Mouse (Mus musculus) regulatory T cell (primary cell): Measurements from ENCODE around the gene Ifi209.
"Not testable (repeated sequence)": the region's sequence is repeated elsewhere in the genome, so short reads cannot be mapped to it uniquely, and the experiment has no call there.

Experiments used
- in situ Hi-C: fragments of 300-600 bp; cut with MboI, MseI; formaldehyde crosslinking; loops from one replicate; pipeline ENCODE4 v1.15.1; 2025; ENCODE audit warnings: high pct_unique_total_duplicates

Ifi209 gene

DNA sequence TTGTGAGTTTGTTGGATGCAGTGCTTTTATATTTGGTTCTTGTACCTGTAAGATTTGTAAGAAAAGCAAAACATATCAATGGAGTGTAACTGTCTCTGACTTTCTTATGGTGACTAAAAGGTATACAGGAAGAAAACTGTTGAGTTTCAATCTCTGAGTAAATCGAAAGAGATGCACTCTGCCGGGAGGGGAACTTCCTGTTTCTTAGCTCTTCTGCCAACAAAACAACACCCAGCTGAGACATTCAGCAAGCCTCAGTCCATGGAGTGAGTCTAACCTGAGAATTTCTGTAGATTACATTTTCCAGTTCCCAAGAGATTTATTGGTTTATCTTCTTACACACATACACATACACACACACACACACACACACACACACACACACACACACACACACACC is at the start of gene Ifi209:
Gene Ifi209 (plus strand): TSS at position 296 of the 400 bp plus-strand sequence.
- in situ Hi-C loops, result not testable (repeated sequence)

DNA sequence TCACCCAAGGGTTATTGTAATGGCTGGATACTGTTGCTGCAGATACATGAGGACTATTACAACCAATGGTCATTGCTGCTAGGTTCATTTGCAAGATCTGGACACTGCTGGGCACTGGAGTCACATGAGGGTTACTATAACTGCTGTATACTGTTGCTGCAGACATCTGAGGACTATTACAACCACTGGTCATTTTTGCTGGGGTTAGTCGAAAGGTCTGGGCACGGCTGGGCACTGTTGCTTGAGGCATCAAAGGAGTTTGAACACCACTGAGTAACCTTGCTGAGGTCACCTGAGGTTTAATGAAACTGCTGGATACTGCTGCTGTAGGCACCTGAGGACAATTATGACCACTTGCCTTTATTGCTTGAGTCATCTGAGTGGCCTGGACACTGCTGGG is 41.0 kb upstream of the Ifi209 start:
- in situ Hi-C loops, result not testable (repeated sequence)

DNA sequence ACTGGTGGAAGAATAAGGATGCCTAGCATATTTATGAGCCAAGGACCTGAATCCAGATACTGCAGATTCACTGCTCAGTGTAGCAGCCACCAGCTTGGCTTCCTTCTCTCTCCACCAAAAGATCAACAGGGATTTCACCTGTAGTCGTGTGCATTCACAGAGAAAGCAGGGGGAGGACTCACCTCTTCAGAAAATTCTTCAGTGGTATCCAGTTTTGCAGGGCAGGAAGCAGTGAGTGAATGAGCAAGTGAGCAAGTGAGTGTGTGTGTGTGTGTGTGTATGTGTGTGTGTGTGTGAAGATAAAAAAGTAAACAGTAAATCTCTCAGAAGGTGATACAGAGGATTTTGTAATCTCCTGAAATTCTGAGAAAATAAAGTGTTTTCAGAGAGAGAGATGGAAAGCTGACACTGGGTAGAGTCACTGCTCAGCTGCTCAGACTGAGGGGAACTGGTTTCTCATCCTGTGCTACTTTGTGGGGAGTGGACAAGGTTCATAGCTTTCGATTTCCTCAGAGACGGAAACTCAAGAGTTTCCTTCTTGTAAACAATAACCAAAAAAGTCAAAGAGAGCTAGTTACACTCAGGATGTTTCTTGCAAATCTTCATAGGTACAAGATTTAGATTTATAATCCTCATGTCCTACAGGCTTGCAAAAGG is 31.8 kb upstream of the Ifi209 start, which contains the start of gene Ifi213:
Gene Ifi213 (minus strand): TSS at position 437 of the 657 bp plus-strand sequence.
- in situ Hi-C loops, result not testable (repeated sequence)

DNA sequence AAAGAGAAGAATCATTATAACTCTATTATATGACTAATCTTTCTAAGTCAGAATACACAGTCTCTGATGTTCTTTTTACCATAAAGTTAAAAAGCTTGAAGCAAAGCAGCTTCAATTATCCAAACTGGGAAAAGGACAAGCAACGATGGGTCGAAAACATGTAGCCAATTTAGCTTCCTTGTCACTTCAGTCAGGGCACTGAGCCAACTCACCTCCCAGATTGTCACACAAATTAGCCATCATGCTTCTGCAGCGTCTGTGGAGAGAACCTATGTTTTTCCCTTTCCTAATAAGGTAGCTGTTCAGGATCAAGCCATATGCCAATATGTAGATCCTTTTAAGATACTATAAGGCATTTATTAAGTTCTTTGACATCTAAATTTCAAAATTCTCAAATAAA is 20.4 kb upstream of the Ifi209 start:
- in situ Hi-C loops, result not testable (repeated sequence)

DNA sequence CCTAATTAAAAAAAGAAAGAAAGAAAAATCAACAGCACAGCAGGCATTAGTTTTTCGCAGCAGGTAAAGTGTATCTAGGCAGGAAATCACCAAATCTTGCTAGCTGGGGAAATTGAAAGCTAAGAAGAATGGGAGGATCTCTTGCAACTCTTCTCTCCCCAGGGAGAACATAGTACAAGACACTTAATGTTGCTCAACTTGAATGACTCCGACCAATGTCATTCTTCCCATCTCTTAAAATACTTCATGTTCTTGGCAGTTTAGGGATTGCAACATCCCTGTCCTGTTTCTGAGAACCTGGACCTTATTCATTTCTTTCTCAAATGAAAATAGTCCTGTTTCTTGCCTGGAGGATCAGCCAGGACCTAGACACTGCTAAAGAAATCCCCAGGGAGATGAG is 8.5 kb upstream of the Ifi209 start:
- in situ Hi-C loops, result loop anchor here (10.0 kb wide), 1 partner anchor 107 kb away; no protein-coding TSS in a partner anchor

DNA sequence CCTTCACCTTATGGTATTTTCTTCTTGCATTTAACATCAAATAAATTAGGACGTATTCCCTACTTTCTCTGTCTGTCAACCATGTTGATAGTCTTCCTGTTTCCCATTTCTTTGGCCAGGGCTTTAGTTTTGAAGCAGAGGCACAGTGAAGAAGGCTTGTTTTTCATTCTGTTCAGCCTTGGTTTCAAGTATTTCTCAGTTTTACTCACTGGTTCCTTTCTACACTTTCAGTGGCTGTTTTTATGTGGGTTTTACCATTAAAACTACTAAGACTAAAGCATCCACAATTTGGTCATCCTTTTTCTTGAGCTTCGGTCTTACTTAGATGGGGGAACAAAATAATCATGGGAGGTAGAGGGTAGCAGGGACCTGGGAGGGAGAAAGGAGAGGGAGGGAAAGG is 6.7 kb upstream of the Ifi209 start:
- in situ Hi-C loops, result loop anchor here (10.0 kb wide), 1 partner anchor 109 kb away; no protein-coding TSS in a partner anchor

DNA sequence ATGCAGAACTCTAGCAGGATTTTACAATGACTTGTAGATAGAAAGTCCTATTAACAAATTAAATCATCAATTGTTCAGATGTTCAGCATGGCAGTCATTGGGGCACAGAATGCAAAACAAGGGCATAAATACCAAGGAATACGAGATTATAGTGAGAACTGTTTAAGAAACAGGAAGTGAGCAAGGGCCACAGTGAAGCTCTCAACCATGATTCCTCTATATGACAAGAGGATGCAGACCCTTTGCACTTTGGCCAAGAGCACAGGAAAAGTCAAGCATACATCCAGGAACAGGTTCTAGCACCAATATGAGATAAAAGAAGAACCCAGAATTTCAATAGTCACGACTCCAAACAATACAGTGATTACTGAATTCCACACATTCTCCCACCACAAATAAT is 4.0 kb upstream of the Ifi209 start:
- in situ Hi-C loops, result loop anchor here (10.0 kb wide), 1 partner anchor 112 kb away; no protein-coding TSS in a partner anchor

DNA sequence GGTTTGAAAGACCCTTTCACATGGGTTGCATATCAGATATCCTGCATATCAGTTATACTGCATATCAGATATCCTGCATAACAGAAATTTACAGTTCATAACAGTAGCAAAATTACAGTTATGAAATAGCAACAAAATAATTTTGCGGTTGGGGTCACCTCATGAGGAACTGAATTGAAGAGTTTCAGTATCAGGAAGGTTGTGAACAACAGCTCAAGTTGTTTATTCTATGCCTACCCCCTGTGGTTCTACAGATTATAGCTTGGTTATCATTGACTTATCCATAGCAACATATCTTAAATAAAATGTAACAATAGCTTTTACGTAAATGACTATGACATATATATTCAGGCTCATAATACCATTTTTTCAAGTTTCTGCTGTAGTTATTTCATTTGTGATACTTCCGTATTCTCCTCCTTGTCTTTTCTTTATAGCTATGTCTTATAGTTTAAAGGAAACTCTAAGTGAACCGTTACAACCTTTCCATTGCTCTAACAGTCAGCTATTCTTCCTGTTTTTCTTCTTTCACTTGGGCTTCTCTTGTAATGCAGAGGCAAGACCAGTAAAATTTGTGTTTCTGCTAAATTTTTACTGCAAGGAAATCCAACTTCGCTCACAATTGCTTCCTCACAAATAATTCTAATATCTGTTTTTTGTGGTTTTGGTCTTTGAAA is 3.4 kb downstream of the Ifi209 start:
- in situ Hi-C loops, result no loop called here

DNA sequence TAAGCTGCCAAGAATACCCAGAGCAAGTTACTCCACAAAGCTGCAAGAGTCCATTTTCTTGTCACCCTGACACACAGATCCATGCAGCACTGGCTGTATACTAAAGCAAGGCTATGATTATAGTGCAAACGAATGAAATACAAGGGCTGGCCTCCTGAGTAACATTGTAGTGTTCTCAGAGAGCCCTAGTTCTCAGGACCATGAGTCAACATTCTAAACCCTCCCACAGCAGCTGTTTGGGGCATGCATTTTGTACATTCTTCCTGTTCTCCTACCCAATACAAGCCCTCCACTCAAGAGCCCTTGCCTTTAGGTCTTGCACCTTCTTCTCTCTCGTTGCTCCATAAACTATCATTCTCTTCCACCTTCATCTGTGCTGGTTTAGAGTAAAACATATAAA is 14.7 kb downstream of the Ifi209 start:
- in situ Hi-C loops, result no loop called here

DNA sequence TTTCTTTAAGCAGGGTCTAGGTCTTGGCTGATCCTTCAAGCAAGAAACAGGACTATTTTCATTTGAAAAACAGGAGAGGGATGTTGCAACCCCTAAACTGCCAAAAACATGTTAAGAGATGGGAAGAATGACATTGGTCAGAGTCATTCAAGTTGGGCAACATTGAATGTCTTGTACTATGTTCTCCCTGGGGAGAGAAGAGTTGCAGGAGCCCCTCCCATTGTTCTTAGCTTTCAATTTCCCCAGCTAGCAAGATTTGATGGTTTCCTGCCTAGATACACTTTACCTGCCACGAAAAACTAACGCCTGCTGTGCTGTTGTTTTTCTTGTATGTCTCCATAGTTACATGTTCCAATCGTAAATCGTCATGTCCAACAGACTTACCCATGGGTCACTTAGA is 27.3 kb downstream of the Ifi209 start:
- in situ Hi-C loops, result no loop called here

DNA sequence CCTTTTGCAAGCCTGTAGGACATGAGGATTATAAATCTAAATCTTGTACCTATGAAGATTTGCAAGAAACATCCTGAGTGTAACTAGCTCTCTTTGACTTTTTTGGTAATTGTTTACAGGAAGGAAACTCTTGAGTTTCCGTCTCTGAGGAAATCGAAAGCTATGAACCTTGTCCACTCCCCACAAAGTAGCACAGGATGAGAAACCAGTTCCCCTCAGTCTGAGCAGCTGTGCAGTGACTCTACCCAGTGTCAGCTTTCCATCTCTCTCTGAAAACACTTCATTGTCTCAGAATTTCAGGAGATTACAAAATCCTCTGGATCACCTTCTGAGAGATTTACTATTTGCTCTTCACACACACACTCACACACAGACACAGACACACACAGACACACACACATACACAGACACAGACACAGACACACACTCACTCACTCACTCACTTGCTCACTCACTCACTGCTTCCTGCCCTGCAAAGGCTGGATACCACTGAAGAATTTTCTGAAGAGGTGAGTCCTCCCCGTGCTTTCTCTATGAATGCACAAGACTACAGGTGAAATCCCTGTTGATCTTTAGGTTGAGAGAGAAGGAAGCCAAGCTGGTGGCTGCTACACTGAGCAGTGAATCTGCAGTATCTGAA is 42.9 kb downstream of the Ifi209 start, which contains the start of gene Ifi208:
Gene Ifi208 (plus strand): TSS at position 218 of the 640 bp plus-strand sequence.
- in situ Hi-C loops, result loop anchor here (5.0 kb wide), 1 partner anchor 59 kb away; no protein-coding TSS in a partner anchor

DNA sequence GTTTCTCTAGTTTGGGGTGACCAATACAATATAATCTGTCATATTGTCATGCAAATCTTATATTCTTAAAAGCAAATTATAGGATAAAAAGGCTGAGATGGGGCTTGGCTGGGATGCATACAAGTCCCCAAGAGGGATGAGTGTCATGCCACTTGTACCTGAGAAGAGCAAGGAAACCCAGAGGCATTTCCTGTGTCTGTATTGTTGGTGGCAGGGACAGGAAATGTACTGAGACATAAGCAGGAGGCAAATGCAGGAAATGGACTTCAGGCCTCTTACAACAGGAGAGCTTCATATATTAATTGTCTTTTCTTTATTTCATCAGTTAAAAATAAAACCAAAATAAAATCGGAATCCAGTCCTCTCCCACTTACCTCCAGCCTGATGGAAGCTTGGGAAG is 47.9 kb downstream of the Ifi209 start:
- in situ Hi-C loops, result not testable (repeated sequence)

DNA sequence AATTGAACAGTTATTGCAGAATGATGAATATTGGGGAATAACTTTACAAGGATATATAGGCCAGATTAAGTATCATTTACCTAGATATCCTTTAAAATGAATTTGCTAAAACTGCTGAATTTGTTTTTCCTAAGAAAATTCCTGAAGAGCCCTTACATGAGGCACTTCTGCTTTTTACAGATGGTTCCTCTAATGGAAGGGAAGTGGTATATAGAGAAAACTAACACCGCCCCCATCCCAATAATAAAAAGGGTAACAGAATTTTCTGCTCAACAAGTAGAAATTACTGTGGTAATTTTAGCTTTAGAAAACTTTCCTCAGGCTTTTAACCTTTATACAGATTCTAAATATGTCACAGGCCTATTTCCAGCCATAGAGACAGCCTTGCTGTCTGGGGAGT is 63.6 kb downstream of the Ifi209 start:
- in situ Hi-C loops, result no loop called here
